Mouse (Mus musculus) kidney, adult 8-10 months (tissue): Measurements from ENCODE around the gene Gm8334.
"Not testable (repeated sequence)": the region's sequence is repeated elsewhere in the genome, so short reads cannot be mapped to it uniquely, and the experiment has no call there.

Experiments used
- DNase-seq, 2 experiments: peaks; one replicate each; pipeline ENCODE4 v3.0.0; 2022

Gm8334 gene

GRCm38 (mm10) chrX:148615053-148615452 lies at the start of gene Gm8334:
TSS of gene Gm8334 (minus strand) at chrX:148615153.
- not testable (repeated sequence) for DNase-seq

DNA sequence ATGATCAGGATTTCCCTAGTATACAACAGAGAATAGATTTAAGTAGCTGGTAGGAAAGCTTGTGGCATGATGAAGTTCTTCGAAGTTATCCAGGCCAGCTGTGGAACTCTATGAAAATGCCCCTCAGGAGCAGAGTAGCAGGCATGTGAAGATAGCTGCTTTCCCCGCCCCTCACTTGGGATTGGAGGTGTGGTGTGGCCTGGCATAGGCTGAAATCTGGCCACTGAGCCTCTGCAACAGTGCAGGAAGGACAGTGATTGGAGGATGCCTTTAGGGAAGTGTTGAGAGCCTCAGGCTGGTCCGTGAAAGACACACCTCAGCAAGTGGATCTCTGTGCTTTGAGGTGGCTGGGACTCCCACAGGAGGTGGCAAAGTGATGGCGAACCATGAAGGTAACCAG lies 48.3 kb upstream of the Gm8334 start, which contains the start of gene Gm15127:
Gene Gm15127 (plus strand): TSS at position 301 of the 400 bp plus-strand sequence.
- DNase-seq: not testable (repeated sequence)
